Mouse (Mus musculus) megakaryocyte, embryonic 14.5 days (primary cell): ENCODE measurements around the gene Tbc1d22a.

ENCODE experiments used
- FLI1 ChIP-seq: IDR thresholded peaks from 2 replicates; pipeline ENCODE4 v1.6.1; 2012; ENCODE audit warnings: low read length, inconsistent platforms, mixed read lengths
- GATA1 ChIP-seq: IDR thresholded peaks from 3 replicates; pipeline ENCODE4 v1.6.1; 2012; ENCODE audit warnings: mixed read lengths, low read length, inconsistent platforms, borderline replicate concordance

- TF ChIP-seq GATA1 (no peak), FLI1 (no peak)
Observed at GRCm38 (mm10) chr15:86231170-86231569, 16.9 kb downstream of the Tbc1d22a start.
